Mouse (Mus musculus): ENCODE results near the gene Snapc4. TPM values are rescaled to one million over a fixed set of nuclear protein-coding genes. Genes with fewer than 3 reads are reported as not detected.

Snapc4 gene
- total RNA-seq, 2 experiments from 2014 or later = 31.0 to 36.5 TPM

GRCm38 (mm10) chr2:26342609-26343490, 37.6 kb downstream of the Snapc4 start:
- no peak for DNase-seq (ENCODE audit: low spot score in 2 of 2)

DNA sequence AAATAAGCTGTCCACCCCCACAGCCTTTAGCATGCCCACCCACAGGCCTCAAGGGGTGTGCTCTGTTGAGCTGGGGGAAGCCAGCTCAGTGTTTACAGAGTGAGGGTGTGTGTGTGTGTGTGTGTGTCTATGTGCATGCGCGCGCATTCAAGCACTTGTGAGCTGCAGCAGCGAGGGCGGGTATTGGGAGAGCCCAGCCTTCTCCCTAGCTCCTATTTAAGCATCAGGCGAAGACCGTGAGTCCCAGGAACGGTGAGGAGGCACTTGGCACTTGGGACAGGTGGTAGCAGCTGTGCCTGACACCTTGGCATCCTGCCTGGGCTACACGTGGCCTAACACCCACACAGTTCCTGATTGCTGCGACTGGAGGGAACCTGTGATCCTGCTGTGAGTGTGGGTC, 38.4 kb downstream of the Snapc4 start:
- DNase-seq (ENCODE audit: low spot score in 2 of 2) = no peak

- DNase-seq (ENCODE audit: low spot score in 2 of 2) = no peak
Observed at GRCm38 (mm10) chr2:26341510-26341981, 38.9 kb downstream of the Snapc4 start.

DNA sequence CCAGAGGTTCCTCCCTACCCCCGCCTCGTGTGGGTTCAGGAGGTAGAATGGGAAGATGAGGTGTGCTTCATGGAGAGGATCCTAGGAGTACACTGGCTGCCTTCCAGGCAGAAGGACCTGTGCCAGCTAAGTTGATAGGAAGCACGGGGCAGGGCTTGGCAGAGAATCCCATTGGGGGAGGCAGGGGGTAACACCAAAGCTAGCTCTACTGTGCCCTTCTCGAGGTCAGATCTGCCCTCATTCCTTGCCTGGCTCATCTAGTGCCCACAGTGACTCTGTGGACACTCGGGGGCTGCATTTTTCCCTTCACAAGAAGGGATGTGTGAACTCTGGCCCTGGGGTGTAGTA, 41.3 kb downstream of the Snapc4 start:
- peak in 1 of 2 experiments; percentile 49 for DNase-seq (ENCODE audit: low spot score in 2 of 2)

DNA sequence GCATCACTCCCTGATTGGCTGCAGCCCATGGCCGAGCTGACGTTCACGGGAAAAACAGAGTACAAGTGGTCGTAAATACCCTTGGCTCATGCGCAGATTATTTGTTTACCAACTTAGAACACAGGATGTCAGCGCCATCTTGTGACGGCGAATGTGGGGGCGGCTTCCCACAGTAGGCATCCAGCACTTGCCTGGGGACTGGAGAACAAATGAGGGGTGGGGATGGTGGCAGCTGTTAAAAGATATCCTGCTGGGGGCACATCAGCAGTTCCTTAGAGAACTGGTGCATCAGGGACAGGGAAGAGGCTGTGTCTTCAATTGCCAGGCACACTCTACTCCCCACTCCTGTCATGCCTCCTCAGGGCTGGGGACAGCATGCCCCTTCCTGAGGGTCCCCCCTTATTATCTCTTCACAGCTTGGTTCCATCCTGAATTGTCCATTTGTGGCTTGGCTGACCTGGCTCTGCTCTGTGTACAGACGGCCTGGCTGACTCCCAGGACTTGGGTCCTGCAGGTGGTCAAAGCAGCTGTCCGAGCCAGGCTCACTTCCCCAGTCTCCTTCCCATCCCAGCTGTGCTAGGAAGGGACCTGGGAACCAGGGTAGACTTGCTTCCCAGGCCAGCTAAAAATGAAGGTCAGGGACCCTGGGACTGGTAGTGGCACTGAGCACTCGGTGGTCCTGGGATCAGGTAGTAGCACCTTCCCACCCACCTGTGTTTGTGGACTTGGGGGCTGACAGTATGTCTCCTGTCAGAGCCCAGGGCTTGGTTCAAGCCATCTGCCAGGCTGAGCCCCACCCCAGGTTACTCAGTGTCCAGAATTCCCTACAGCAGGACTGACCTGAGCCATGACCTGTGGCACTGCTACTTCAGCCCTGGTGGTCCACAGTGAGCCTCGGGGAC, 41.9 kb downstream of the Snapc4 start:
- no peak for DNase-seq (ENCODE audit: low spot score in 2 of 2)

DNA sequence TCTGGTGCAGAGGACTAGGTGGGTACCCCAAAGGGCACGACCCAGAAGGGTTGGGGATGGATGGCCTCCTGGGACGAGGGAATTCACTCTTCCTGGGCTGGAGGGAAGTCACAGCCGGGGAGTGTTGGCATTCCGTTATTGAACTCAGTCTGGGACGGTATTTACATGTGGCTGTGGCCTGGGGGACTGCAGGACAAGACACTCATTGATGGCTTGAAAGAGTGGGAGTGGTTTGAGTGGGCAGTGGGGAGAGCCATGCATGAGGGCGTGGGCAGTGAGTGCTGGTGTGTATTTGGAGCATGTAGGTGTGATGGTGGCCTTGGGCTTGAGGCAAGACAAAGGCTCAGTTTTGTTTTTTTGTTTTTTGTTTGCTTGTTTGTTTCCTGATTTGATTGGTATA, 49.8 kb downstream of the Snapc4 start:
- DNase-seq (ENCODE audit: low spot score in 2 of 2) = no peak

DNA sequence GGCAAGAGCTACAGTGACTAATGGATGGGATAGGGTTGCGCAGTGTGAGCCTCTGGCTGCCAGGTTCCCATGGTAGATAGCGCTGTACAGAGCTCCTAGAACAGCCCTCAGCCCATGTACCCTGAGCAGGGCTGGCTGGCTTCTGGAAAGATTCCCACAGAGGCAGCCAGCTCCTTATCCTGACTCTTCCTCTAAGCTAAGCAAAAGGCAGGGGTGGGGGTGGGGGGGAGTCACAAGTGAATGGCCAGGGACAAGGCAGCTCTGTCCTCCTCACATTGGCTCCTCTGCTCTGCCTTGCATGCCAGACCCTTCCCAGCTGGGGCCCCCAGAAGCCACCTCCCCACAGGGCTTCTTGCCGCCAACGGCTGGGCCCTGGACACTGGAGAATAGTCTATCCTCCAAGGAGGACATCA, 50.4 kb downstream of the Snapc4 start:
- DNase-seq (ENCODE audit: low spot score in 2 of 2) = no peak

- DNase-seq (ENCODE audit: low spot score in 2 of 2) = peak in 1 of 2 experiments; percentile 56
Observed at GRCm38 (mm10) chr2:26329402-26329801, 51.1 kb downstream of the Snapc4 start.

DNA sequence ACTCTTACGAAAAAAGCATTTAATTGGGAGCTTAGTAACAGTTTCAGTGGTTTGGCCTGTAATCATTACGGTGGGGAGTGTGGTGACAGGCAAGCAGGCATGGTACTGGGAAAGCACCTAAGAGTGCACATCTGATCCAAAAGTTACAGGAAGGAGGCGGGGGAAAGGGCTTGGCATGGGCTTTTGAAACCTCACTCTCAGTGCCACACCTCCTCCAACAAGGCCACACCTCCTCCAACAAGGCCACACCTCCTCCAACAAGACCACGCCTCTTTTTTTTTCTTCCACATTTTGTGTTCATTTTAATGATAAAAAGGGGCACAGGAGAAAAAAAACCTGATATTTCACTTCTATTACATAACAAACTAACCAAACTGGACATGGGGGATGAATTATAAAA, 52.6 kb downstream of the Snapc4 start:
- DNase-seq (ENCODE audit: low spot score in 2 of 2) = no peak

GRCm38 (mm10) chr2:26325386-26326181, 54.9 kb downstream of the Snapc4 start:
- peak; percentile 56 to 61 for DNase-seq (ENCODE audit: low spot score in 2 of 2)

- peak in 1 of 2 experiments; percentile 50 for DNase-seq (ENCODE audit: low spot score in 2 of 2)
Observed at GRCm38 (mm10) chr2:26324917-26325316, 55.5 kb downstream of the Snapc4 start.

GRCm38 (mm10) chr2:26323589-26324325, 56.7 kb downstream of the Snapc4 start:
- DNase-seq (ENCODE audit: low spot score in 2 of 2) = no peak

DNA sequence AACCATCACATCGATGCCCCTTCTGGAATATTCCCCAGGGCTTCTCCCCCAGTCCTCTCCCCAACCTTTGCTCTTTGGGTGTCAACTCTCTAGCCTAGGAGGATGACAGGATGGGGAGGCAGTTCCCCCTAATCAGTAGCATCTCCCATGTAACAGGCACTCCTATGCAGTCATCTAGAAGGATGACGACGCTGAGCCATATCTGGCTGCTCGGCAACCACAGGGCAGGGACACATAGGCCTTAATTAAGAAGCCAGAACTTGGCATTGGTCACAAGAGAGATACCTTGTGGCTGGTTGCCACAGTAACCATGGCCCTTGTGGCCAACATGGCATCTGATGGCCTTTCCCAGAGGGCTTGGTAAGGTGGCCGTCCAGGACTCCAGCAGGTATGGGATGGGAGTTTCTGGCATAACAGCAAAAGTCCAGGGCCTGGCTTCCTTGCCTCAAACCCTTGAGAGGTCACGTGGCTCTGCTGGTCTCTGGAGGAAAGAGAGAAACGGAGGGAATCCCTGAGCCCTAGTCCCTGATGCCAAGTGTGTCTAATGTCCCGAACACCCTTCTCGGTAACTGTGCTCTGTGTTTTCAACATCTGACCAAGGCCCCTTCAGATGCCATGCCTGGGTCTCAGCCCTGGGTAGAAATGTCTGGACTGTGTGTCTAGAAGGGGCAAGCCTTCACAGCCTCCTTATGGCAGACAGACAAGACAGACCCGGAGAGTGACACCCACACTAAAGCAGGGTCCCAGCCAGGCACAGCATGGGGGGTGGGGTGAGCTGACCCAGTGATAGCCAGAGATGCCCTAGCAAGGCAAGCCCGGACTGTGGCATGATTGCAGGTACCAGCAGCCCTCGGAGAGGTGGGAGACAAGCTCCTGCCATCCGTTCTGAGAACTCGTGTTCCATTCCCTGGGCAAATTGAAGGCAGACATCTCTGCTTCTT, 59.9 kb downstream of the Snapc4 start:
- DNase-seq (ENCODE audit: low spot score in 2 of 2) = no peak

GRCm38 (mm10) chr2:26319519-26320244, 60.8 kb downstream of the Snapc4 start:
- DNase-seq (ENCODE audit: low spot score in 2 of 2) = no peak

- DNase-seq (ENCODE audit: low spot score in 2 of 2) = no peak
Observed at GRCm38 (mm10) chr2:26319109-26319508, 61.3 kb downstream of the Snapc4 start.

DNA sequence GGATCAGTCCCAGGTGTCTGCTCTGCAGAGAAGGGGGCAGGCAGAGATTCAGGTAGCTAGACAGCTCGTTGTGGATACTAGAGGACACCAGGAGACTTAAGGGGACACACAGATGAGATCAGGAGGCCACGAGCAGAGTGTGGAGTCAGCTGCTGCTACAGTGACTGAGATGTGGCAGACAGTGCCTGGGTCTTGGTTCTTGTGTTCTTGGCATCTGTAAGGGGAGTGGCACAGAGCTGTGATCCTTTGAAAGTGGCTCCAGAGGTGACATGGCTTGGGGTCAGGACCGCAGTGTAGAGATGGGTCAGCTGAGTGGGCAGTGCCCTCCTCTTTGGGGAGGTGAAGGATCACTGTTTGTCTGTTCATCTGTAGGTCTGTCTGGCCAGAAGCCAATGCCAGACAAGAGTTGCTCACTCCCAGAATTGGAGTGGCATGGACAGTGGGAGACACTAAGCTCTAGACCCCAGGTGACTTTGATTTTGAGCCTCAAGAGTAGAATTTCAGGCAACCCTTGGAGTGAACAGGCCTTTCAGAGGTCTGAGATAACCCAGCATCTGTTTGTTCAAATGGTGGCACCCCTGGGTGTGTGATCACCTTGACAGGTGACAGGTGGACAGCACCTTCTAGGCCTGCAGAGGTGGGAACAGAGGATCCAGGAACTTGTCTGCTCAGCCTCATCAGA, 62.3 kb downstream of the Snapc4 start:
- no peak for DNase-seq (ENCODE audit: low spot score in 2 of 2)

DNA sequence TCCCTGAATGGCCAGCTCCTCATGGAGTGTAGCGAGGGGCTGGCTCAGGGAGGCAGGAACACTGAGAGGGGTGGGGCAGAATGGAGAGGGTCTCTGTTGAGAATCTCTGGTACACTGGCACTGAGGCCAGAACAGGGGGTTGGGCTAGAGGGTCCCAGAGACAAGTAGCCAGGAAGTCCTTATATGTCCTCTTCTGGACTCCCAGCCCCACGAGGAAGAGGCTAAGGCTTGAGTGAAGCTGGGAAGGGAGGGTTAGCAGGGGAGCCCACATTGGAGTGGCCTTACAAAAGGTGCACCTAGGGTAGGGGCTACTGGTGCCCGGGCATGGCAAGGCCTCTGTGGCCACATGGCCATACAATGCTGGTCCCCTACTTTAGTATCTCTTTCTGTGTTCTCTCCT, 63.1 kb downstream of the Snapc4 start:
- DNase-seq (ENCODE audit: low spot score in 2 of 2) = no peak

All from adrenal gland, adult 18-20 months (tissue).